Mouse (Mus musculus): ENCODE measurements around the gene Zfp536. TPM values are rescaled to one million over a fixed set of nuclear protein-coding genes. Genes with fewer than 3 reads are reported as not detected.

Gene Zfp536
- polyA plus RNA-seq, 1 experiment from 2014 or later = 45.7 TPM

GRCm38 (mm10) chr7:37544011-37544410 lies 229.4 kb downstream of the Zfp536 start:
- Histone ChIP-seq H3K9ac (replicated peaks; ENCODE audit: low read depth, low read length) (no peak overlapping the region), H3K4me2 (ENCODE audit: low read depth, low read length) (no peak overlapping the region), H3K36me3 (ENCODE audit: control insufficient read depth, insufficient read depth, low read length) (no peaks in the 10 kb centered on the region), H3K27ac (ENCODE audit: low read depth, low read length) (no peak overlapping the region), H3K9me3 (ENCODE audit: control insufficient read depth, low read length) (no peaks in the 10 kb centered on the region), H3K27me3 (ENCODE audit: control insufficient read depth, insufficient read depth, low read length) (no peaks in the 10 kb centered on the region), H3K4me3 (ENCODE audit: low read depth, low read length) (no peak overlapping the region), H3K4me1 (ENCODE audit: control insufficient read depth, insufficient read depth, low read length) (no peaks in the 10 kb centered on the region)
- WGBS = 28% methylated on average over 6 of the region's 6 CpGs
- ATAC-seq (ENCODE audit: low read depth) = no peak

GRCm38 (mm10) chr7:37542951-37543350 lies 230.5 kb downstream of the Zfp536 start:
- Histone ChIP-seq H3K4me2 (ENCODE audit: low read depth, low read length) (no peak overlapping the region), H3K27ac (ENCODE audit: low read depth, low read length) (no peak overlapping the region), H3K4me3 (ENCODE audit: low read depth, low read length) (no peak overlapping the region), H3K9me3 (ENCODE audit: control insufficient read depth, low read length) (no peaks in the 10 kb centered on the region), H3K4me1 (ENCODE audit: control insufficient read depth, insufficient read depth, low read length) (no peaks in the 10 kb centered on the region), H3K9ac (replicated peaks; ENCODE audit: low read depth, low read length) (no peak overlapping the region), H3K36me3 (ENCODE audit: control insufficient read depth, insufficient read depth, low read length) (no peaks in the 10 kb centered on the region), H3K27me3 (ENCODE audit: control insufficient read depth, insufficient read depth, low read length) (no peaks in the 10 kb centered on the region)
- no peak for ATAC-seq (ENCODE audit: low read depth)
- 88% methylated on average over 7 of the region's 7 CpGs for WGBS

GRCm38 (mm10) chr7:37531166-37531565 lies 242.3 kb downstream of the Zfp536 start:
- no peak overlapping the region for H3K27ac ChIP-seq (ENCODE audit: low read depth, low read length)
- H3K36me3 ChIP-seq (ENCODE audit: control insufficient read depth, insufficient read depth, low read length) = no peaks in the 10 kb centered on the region
- no peaks in the 10 kb centered on the region for H3K9me3 ChIP-seq (ENCODE audit: control insufficient read depth, low read length)
- WGBS = 93% methylated on average over 2 of the region's 2 CpGs
- no peak for ATAC-seq (ENCODE audit: low read depth)
- H3K4me3 ChIP-seq (ENCODE audit: low read depth, low read length) = no peak overlapping the region
- H3K4me2 ChIP-seq (ENCODE audit: low read depth, low read length) = no peak overlapping the region
- no peaks in the 10 kb centered on the region for H3K4me1 ChIP-seq (ENCODE audit: control insufficient read depth, insufficient read depth, low read length)
- H3K27me3 ChIP-seq (ENCODE audit: control insufficient read depth, insufficient read depth, low read length) = no peaks in the 10 kb centered on the region
- no peak overlapping the region for H3K9ac ChIP-seq (replicated peaks; ENCODE audit: low read depth, low read length)

- Histone ChIP-seq H3K9me3 (ENCODE audit: control insufficient read depth, low read length) (no peaks in the 10 kb centered on the region), H3K36me3 (ENCODE audit: control insufficient read depth, insufficient read depth, low read length) (no peaks in the 10 kb centered on the region), H3K4me2 (ENCODE audit: low read depth, low read length) (no peak overlapping the region), H3K27me3 (ENCODE audit: control insufficient read depth, insufficient read depth, low read length) (no peaks in the 10 kb centered on the region), H3K4me1 (ENCODE audit: control insufficient read depth, insufficient read depth, low read length) (no peaks in the 10 kb centered on the region), H3K4me3 (ENCODE audit: low read depth, low read length) (no peak overlapping the region), H3K9ac (replicated peaks; ENCODE audit: low read depth, low read length) (no peak overlapping the region), H3K27ac (ENCODE audit: low read depth, low read length) (no peak overlapping the region)
- WGBS = 91% methylated on average over 9 of the region's 9 CpGs
- ATAC-seq (ENCODE audit: low read depth) = no peak
These were observed 245.1 kb downstream of the Zfp536 start for GRCm38 (mm10) chr7:37528311-37528710.

GRCm38 (mm10) chr7:37527890-37528289 lies 245.6 kb downstream of the Zfp536 start:
- Histone ChIP-seq H3K27ac (ENCODE audit: low read depth, low read length) (no peak overlapping the region), H3K27me3 (ENCODE audit: control insufficient read depth, insufficient read depth, low read length) (no peaks in the 10 kb centered on the region), H3K9ac (replicated peaks; ENCODE audit: low read depth, low read length) (no peak overlapping the region), H3K36me3 (ENCODE audit: control insufficient read depth, insufficient read depth, low read length) (no peaks in the 10 kb centered on the region), H3K4me3 (ENCODE audit: low read depth, low read length) (no peak overlapping the region), H3K4me2 (ENCODE audit: low read depth, low read length) (no peak overlapping the region), H3K4me1 (ENCODE audit: control insufficient read depth, insufficient read depth, low read length) (no peaks in the 10 kb centered on the region), H3K9me3 (ENCODE audit: control insufficient read depth, low read length) (no peaks in the 10 kb centered on the region)
- 73% methylated on average over 2 of the region's 2 CpGs for WGBS
- ATAC-seq (ENCODE audit: low read depth) = no peak

- no peaks in the 10 kb centered on the region for H3K36me3 ChIP-seq (ENCODE audit: control insufficient read depth, insufficient read depth, low read length)
- H3K9ac ChIP-seq (replicated peaks; ENCODE audit: low read depth, low read length) = no peak overlapping the region
- no peak for ATAC-seq (ENCODE audit: low read depth)
- no peak overlapping the region for H3K4me2 ChIP-seq (ENCODE audit: low read depth, low read length)
- no peaks in the 10 kb centered on the region for H3K27me3 ChIP-seq (ENCODE audit: control insufficient read depth, insufficient read depth, low read length)
- WGBS = 86% methylated on average over 2 of the region's 2 CpGs
- H3K4me1 ChIP-seq (ENCODE audit: control insufficient read depth, insufficient read depth, low read length) = peaks cover under 1% of the 10 kb centered on the region; the same call in 1 of the 2 replicates
- H3K4me3 ChIP-seq (ENCODE audit: low read depth, low read length) = no peak overlapping the region
- no peaks in the 10 kb centered on the region for H3K9me3 ChIP-seq (ENCODE audit: control insufficient read depth, low read length)
- no peak overlapping the region for H3K27ac ChIP-seq (ENCODE audit: low read depth, low read length)
These were observed 252.0 kb downstream of the Zfp536 start for GRCm38 (mm10) chr7:37521407-37521806.

- Histone ChIP-seq H3K27me3 (ENCODE audit: control insufficient read depth, insufficient read depth, low read length) (no peaks in the 10 kb centered on the region), H3K4me2 (ENCODE audit: low read depth, low read length) (no peak overlapping the region), H3K36me3 (ENCODE audit: control insufficient read depth, insufficient read depth, low read length) (no peaks in the 10 kb centered on the region), H3K27ac (ENCODE audit: low read depth, low read length) (no peak overlapping the region), H3K9ac (replicated peaks; ENCODE audit: low read depth, low read length) (no peak overlapping the region), H3K9me3 (ENCODE audit: control insufficient read depth, low read length) (no peaks in the 10 kb centered on the region), H3K4me1 (ENCODE audit: control insufficient read depth, insufficient read depth, low read length) (peaks cover 28% of the 10 kb centered on the region; the same call in 1 of the 2 replicates), H3K4me3 (ENCODE audit: low read depth, low read length) (no peak overlapping the region)
- 87% methylated on average over 8 of the region's 8 CpGs for WGBS
- ATAC-seq (ENCODE audit: low read depth) = no peak
These were observed 262.3 kb downstream of the Zfp536 start for GRCm38 (mm10) chr7:37510933-37511675.

- Histone ChIP-seq H3K4me2 (ENCODE audit: low read depth, low read length) (no peak overlapping the region), H3K4me1 (ENCODE audit: control insufficient read depth, insufficient read depth, low read length) (peaks cover 30% of the 10 kb centered on the region; the same call in 1 of the 2 replicates), H3K9ac (replicated peaks; ENCODE audit: low read depth, low read length) (no peak overlapping the region), H3K36me3 (ENCODE audit: control insufficient read depth, insufficient read depth, low read length) (no peaks in the 10 kb centered on the region), H3K4me3 (ENCODE audit: low read depth, low read length) (no peak overlapping the region), H3K9me3 (ENCODE audit: control insufficient read depth, low read length) (no peaks in the 10 kb centered on the region), H3K27ac (ENCODE audit: low read depth, low read length) (0 out of 2 replicates have a peak overlapping the region, but pooled peaks have one; percentile 34), H3K27me3 (ENCODE audit: control insufficient read depth, insufficient read depth, low read length) (no peaks in the 10 kb centered on the region)
- no peak for ATAC-seq (ENCODE audit: low read depth)
- 52% methylated on average over 9 of the region's 9 CpGs for WGBS
These were observed 263.7 kb downstream of the Zfp536 start for GRCm38 (mm10) chr7:37509700-37510099.

GRCm38 (mm10) chr7:37505548-37505947 lies 267.9 kb downstream of the Zfp536 start:
- no peak overlapping the region for H3K9ac ChIP-seq (replicated peaks; ENCODE audit: low read depth, low read length)
- H3K4me3 ChIP-seq (ENCODE audit: low read depth, low read length) = no peak overlapping the region
- H3K4me2 ChIP-seq (ENCODE audit: low read depth, low read length) = no peak overlapping the region
- H3K27ac ChIP-seq (ENCODE audit: low read depth, low read length) = no peak overlapping the region; the same call in 1 of the 2 replicates
- H3K4me1 ChIP-seq (ENCODE audit: control insufficient read depth, insufficient read depth, low read length) = peaks cover 28% of the 10 kb centered on the region; the same call in 1 of the 2 replicates
- no peaks in the 10 kb centered on the region for H3K27me3 ChIP-seq (ENCODE audit: control insufficient read depth, insufficient read depth, low read length)
- WGBS = 52% methylated on average over 7 of the region's 7 CpGs
- H3K9me3 ChIP-seq (ENCODE audit: control insufficient read depth, low read length) = no peaks in the 10 kb centered on the region
- no peaks in the 10 kb centered on the region for H3K36me3 ChIP-seq (ENCODE audit: control insufficient read depth, insufficient read depth, low read length)
- no peak for ATAC-seq (ENCODE audit: low read depth)

Data from neural tube, embryonic 14.5 days (tissue).